Mouse (Mus musculus) adrenal gland, adult 8-10 months (tissue): ENCODE measurements around the gene Rnf130. TPM values are rescaled to one million over a fixed set of nuclear protein-coding genes. Genes with fewer than 3 reads are reported as not detected.
A peak's percentile ranks its signal among the peaks of the same experiment; 100 is the strongest.
"Not testable (repeated sequence)": the region's sequence is repeated elsewhere in the genome, so short reads cannot be mapped to it uniquely, and the experiment has no call there.

ENCODE experiments used
- DNase-seq: peaks from one replicate; pipeline ENCODE4 v3.0.0; 2022
- total RNA-seq, 4 experiments: library from RNA; stranded (reverse); gene quantifications; 2 replicates each; pipeline ENCODE4 v1.2.4; 2022

Gene Rnf130
- total RNA-seq, 4 experiments from 2014 or later, result 103 to 148 (median 134) TPM

DNA sequence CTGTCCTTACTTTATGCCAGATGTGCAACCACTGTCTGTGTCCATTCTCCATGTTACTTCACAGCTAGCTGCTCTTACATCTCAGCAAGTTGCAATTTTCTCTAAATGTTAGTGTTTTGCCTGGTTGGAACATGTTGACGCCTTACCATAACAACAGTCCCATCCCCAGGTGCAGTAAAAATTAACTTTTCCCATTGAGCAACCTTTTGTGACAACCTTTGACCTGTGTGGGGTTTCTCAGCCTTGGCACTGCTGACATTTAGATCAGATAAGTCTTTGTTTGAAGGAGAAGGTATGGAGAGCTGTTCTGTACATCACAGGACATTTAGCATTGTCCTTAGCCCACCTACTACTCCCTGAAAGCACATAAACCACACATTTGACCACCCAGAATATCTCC is 64.7 kb downstream of the Rnf130 start:
- no peak for DNase-seq

DNA sequence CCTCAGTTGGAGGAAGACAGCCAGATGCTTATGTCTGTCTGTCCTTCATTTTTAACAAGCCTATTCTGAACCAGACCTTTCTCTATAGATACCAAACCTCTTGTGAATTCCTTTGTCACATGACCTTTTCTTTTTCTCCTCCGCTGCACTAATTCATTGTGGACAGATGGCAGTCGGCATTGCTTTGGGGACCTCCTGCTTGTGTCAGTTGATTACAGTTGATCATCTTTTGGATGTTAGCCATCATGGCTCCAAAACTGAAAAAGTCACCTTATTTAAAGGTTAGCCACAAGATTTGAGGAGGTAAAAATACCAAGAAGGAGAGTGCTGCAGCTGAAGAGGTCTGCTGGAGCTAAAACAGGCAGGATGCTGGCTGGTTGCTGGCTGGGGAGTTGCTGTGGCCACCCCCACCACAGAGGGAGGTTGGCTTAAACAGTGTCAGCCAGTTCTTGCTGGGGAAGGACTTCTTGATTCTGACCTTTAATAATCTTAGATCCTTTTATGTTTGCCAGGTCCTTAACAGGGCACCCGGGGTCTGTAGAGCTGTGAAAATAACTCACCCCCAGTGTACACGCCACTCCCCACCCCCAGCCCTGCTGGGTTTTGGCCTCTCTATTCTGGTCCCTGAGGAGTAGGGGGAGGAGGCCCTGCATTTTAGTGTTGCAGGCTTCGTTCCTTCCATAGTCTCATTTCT is 66.0 kb downstream of the Rnf130 start:
- no peak for DNase-seq

DNA sequence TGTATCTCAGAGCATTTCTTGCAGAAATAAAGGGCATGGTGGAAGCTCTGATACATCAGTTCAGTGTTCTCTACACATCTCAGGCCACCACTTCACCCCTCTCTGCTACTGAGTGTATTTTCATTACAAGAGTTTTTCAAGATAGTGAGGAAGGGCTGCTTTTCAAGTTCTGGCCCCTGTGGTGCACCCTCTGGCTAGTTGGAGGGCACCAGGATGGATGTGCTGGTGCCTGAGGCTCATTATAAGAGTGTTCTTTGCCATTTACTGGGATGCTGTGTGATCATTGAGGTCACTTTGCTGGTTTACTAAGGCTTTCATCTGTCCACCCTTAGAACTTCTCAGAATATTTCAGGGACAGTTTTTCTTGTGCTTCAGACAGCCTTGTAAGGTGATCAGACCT is 66.5 kb downstream of the Rnf130 start:
- no peak for DNase-seq

DNA sequence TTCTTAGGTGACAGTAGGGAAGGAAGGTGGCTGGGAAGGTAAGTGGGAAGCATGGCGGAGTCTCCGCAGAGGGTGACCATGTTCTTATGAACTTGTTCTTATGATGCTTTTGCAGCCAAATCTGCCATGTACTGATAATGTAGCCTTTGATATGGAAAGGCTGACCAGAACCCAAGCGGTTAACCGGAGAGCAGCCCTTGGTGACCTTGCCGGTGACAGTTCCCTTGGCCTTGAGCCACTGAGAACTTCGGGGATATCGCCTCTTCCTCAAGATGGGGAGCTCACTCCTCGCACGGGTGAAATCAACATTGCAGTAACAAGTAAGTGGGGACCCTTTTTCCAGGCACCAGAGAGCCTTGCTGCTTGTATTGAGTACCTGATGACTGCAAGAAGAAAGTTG is 70.5 kb downstream of the Rnf130 start:
- DNase-seq, result no peak

DNA sequence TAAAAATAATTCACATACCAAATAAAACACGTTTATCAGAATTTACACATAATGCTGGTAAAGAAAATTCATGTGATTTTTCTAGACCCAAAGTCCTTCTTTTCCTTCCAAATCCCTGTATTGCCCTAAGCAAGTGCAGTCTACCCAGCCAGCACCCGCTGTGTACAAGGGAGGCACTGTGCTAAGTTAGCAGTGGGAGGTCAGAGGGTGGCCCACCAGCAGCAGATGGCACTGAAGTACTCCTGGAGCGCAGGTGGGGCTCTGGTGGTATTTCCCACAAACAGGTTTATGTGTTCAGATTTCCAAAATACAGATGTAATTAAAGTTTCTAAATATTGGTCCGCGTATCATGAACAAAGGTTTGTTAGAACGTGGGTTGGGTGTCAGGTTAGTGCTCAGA is 71.9 kb downstream of the Rnf130 start:
- no peak for DNase-seq

DNA sequence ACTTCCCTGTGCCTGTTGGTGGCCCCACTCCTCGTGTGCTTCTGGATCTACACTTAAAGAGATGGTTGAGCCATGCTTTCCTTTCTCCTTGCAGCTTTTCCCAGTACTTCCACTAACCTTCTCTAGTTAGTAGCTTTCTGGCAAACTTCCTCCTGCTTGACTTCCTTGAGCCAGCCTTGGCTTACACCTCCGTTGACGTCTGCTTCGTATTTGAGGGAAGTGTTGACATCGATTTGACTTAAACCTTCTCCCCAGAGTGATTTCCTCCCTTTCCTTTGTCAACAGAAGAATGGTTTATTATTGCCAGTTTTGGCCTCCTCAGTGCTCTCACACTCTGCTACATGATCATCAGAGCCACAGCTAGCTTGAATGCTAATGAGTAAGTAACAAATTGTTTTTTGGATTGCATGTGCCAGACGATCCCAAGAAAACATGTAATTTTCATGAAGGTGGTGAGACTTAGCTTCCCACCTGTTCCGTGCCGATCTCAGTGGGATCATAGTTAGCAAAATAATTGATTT is 73.9 kb downstream of the Rnf130 start:
- DNase-seq, result no peak

DNA sequence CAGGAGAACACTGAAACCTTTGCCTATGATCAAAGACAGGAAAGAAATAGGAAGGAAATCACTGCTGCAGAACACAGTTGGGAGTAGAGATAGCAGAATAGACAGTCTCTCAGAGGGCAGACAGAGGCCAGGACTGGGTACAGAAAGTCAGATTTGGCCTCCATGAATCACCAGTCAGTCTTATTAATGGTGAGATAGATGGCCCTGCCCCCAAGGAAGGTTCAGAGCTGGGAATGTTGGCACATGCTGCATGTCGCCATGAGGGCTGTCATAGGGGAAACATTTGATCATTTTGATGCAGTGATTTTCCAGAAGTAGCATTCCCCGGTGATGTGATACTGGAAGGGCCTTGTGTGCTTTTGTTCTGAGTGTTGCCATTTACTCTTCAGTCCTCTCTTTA is 74.5 kb downstream of the Rnf130 start:
- peak; percentile 73 for DNase-seq

DNA sequence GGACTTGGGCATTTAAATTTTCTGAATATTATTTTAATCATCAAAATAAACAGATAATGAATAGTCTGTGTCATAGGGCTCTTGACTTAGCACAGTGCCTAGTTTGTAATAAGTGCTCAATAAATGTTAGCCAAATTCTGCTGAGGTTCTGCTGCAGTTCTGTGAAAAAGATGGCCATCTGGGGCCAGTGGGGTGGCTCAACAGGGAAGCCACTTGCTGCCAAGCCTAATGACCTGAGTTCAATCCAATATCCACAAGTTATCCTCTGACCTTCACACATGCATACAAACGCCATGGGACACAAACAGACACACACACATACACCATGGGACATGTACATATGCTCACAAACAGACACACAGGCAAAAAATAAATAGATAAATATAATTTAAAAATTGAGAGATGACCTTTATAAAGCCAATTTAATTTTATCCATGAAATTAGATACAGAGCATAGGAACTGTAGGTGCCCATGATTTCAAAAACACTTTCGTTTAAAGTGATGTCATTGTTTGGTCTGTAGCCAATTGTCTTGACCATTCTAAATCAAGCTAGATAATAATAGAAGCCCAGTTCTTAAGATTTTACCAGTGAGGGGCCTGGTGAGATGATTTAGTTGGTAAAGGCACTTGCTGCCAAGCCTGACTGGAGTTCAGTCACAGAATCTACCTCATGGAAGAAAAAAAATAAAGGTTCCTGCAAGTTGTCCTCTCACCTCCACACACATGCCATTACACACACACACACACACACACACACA is 75.6 kb downstream of the Rnf130 start:
- no peak for DNase-seq

DNA sequence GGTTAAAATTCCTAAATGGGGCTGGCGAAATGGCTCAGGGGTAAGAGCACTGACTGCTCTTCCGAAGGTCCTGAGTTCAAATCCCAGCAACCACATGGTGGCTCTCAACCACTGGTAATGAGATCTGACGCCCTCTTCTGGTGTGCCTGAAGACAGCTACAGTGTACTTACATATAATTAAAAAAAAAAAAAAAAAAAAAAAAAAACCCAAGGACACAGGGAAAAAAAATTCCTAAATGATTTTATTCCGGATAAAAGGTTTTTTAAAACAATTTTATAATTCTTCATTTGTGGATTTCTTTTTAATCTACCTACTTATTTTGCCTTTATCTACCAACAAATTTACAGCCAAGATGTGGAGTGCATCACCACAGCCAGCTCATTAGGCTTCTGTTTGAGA is 76.8 kb downstream of the Rnf130 start:
- DNase-seq, result not testable (repeated sequence)

DNA sequence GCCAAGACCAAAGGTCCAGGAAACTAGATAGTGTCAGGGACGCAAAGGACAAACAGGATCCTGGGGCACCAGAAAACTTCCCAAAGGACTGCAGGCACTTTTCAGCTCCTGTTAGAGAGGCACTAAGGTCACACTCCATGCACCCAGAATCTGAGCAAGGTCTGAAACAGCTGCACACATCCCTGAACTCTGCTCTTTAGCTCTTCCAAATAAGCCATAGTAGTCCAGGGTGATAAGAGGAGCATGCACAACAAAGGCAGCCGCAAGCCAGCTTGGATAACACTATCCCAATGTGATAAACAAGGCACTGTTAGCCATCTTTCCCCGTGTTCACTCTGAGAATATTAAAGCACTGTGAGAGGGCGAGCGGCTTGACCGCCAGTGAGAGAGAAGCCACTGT is 78.9 kb downstream of the Rnf130 start:
- DNase-seq, result no peak

DNA sequence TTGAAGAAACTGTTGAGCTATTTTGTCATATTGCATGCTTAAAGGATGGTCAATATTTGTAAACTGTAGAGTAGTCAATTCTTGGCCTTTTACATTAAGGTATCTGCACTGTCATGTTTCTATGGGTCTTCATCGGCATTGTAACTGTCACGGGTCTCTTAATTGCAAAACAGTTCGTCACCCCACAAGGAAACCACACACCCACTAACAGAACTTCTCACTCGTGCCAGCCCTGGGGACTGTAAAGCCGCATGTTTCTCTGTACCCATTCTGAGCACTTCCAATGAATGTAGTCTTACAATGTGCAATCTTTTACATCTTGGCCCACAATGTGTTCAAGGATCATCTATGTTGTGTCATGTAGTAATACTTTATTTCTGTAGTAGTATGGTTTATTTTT is 80.1 kb downstream of the Rnf130 start:
- DNase-seq, result no peak

DNA sequence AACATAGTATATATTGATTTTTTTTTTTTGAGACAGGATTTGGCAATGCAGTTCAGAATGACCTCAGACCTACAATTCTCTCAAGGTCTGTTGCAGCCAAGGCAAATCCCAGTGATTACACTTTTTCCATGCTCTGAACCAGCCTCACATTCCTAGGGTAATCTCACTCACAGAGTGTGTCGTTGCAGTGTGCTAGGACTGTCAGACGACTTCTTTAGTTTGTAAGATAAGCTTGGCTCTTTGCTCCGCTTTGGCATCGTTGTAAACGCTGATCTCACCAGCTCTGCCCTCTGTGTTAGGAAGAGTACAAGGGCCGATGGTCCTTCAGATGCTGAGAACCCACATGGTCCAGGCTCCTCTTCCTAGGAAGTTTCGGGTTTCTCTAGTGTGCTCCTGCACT is 80.9 kb downstream of the Rnf130 start:
- no peak for DNase-seq

DNA sequence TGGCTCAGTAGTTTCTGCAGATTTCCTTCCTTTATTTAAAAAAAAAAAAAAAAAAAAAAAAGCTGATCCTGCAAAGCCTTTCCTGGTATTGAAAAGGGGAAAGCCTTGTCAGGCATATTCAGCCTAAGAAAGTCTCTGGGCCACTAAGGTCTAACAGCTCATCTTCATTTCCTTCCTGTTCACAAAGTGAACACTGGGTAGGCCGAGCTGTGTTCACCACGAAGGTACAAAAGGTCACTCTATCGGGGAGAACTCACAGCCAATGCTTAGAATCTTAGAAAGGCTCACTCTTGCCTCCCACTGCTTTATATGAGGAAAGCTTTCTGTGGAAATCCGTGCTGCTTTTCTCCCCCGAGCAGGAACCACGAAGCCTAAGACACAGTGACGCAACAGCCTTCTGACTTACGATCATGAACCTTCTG is 83.7 kb downstream of the Rnf130 start:
- no peak for DNase-seq

DNA sequence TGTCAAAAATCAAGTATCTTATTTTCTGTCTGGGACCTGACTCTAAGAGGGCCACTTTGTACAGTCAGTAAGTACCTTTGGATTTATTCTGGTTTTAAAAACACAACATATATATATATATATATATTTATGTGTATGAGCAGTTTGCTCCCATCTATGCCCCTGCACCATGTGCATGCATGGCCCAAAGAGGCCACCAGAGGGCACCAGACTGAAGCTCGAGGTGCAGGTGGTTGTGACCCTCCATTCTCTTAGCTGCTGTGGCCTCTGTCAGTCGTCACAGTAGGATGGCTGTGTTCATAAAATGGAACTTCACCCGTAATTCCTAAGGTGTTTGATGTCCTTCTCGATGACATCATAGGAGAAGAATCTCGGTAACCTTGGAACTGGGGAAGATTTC is 89.2 kb downstream of the Rnf130 start:
- DNase-seq, result no peak

DNA sequence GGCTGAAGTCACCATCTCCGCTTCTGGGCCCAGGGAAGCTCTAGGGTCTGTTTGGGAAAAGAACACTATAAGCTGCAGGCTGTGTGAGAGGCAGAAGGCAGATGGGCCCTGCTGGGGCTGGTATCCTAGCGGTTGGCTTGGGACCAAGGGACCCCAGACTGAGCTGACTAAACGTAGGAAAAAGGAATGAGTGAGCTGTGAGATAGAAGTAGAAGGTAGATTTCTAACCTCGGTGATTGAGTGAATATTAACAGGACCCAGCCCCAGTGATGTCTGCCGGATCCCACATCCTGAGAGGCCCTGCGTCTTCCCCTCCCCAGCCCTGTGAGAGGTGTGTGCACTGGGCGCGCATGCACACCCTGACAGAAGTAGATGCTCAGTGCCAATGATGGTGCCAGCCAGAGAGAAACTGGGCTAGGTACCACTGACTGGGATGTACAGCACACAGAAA is 97.5 kb downstream of the Rnf130 start:
- no peak for DNase-seq

DNA sequence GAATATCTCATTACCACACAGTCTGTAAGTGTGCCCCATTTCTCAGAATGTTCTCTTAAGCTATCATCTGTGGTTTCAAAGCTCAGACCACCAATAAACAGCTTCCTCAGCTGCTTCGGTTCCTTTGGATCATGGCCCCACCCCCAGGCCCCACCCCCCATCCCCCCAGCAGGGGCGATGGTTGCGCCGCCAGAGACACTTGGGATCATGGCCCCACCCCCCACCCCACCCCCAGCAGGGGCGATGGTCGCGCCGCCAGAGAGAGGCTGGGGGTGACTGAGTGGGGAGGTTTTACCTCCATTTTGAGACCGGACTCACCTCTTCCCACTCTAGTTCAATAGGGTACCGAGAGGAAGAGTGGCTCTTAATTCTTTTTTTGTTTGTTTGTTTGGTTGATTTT is 102.6 kb downstream of the Rnf130 start:
- DNase-seq, result no peak

DNA sequence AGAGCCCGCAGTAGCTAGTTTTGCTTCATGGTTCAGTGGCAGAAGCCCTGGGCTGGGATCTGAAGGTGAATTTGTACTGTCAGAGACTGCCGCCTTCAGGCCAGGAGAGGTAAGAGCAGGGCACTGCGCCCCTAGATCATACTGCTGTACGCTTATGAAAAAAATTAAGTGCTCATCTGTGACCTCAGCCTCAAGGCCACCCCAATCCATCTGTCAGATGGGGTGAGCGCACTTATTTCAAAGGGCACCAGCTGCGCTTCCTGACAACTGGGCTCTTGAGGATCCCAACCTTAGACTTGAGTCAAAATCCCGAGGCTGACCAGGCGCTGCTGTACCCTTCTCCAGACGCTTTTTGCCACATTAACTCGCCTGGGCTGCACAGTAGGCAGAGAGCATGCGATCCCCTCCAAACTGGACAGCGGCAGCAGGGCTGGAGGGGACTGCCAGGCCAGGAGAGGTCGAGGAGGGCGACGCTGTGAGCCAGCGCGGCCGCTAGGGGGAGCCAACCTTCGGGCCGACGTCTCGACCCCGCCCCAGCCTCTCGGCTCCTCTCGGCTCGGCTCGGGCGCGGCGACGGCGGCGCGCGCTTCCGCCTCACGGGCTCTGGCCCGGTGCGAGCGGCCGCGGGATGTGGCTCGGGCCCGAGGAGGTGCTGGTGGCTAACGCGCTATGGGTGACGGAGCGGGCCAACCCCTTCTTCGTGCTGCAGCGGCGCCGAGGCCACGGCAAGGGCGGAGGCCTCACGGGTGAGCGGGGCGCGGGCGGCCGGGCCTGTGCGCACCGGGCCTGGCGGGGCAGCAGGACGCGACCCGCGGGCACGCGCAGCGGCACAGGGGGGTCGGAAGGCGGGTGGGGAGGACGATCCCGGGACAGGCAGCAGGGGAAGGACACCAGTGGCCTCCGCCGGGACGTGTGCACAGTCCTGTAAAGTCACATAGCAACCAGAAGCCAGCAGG is 105.9 kb downstream of the Rnf130 start, which contains the start of gene Tbc1d9b:
Gene Tbc1d9b (plus strand): TSS at position 586 of the 956 bp plus-strand sequence.
- peak; percentile 89 for DNase-seq

DNA sequence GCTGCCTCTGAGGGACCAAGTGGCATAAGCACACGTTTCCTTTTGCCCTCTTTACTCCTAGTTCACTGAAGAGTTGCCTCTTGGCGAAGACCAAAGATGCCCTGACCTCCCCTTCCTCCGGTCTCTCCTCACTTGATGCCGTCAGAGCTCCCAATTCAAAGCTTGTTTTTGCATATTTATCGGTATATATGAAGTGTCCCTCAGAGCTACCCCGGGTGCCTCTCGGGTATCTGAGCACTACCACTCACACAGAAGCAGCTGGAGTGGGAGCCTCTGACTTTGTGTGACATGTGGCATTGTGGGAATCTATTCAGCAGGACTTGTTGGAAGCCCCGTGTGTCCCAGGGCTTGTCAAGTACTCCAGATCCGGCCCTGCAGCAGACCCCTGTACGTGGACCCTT is 106.7 kb downstream of the Rnf130 start:
- no peak for DNase-seq

DNA sequence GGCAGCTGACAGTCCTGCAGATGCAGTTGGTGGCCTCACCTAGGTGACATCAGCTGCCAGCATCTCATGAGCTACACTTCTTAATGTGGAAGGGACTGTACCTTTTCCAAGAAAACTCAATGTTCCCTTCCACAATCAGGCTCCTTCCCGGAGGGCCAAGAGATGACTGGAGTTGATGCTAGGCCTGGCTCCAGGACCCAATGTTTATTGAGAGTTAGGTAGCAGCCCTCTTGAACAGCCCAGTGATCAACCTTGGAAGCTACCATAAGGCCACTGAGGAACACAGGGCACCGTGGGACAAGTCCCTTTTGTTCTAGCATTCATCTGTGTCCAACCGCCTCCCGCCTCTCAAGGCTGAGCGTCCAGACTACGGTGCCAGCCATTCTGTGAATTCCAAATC is 107.1 kb downstream of the Rnf130 start:
- DNase-seq, result no peak

DNA sequence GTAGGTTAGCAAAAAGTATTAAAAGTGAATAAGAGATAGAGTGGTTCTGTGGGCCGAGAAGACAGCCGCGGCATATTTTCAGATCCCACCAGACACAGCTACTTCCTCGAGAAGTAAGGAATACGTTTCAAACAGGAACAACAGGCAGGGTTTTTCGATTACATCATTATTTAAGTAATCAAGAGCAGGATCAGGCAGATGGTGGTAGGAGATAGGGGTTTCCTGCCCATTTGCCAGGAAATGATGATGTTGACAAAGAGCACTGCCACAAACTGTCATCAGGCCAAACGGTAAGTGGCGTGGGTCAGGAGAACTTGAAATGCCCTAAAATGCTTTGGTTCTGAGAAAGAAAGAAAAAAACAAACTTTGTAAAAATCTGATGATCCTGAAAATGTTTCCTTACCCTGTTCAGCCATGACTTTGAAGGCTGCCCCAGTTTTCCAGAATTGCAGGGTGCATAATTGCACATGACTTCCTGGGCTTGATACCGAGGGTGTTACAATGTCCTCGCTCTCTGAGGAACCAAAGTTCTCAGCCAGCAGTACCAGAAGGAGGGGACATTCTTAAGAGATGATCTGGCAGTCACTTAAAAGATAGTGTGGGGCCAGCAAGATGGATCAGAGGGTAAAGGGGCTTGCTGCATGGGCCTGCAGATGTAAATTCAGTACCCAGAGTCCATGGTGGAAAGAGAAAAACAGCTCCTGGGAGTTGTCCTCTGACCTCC is 109.2 kb downstream of the Rnf130 start:
- no peak for DNase-seq

DNA sequence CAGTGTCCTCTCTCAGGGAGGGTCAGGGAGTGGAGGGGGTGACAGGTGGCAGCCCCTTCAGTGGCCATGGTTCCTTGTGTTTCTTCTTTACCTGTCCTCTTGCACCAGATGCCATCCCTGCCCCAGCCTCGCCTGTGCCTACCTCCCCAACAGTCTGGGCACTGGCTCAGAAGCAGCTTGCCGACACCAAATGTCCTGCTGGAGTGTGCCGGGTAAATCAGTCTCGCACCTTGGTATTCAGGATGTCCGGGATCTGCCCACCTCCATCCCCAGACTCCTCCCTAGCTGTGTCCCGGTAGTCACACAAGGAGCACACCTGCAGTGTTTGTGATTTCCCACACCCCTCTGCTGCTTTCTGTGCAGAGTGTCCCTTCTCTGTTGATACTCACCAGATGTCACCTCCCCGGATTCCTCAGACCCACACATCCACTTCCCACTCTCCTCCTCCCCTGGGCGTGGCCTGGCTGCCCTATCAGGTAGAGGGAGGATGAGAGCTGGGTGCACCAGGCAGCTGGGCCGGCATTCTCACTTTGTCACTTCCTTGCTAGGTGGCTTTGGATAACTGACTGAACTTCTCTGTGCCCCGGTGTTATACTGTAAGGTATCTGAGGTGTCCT is 113.2 kb downstream of the Rnf130 start:
- DNase-seq, result no peak

DNA sequence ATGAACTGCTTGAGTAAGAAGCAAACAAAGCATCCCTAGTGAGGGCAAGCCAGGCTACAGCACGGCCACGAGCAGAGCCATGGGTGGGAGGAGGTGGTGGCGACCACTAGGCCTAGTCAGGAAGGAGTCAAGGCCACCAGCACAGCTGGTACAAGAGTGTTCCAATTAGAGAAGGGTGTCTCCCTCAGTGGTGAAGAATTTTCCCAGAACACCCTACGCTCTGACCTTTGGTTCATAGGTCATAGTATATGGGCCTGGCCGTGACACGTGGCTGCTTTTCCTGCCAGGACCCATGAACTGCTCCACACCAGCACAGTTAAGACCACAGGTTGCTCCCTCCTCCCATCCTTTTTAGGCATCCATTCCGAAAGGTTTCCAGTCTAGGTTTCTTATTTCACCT is 114.4 kb downstream of the Rnf130 start:
- no peak for DNase-seq
